Mouse (Mus musculus) cortical plate, adult 2 months (tissue): ENCODE results near the gene Hmox2. TPM values are rescaled to one million over a fixed set of nuclear protein-coding genes. Genes with fewer than 3 reads are reported as not detected.

Source experiments
- H3K27ac ChIP-seq: fragments of 200-500 bp; 2 replicates; pipeline ENCODE4 v1.5.1; 2012; ENCODE audit warnings: low read length, control low read depth, inconsistent platforms; ENCODE audit not compliant: insufficient read depth
- H3K4me1 ChIP-seq: fragments of 200-500 bp; 2 replicates; pipeline ENCODE4 v1.6.1; 2011; ENCODE audit warnings: low read length; ENCODE audit not compliant: control insufficient read depth, insufficient read depth
- H3K4me3 ChIP-seq: fragments of 200-500 bp; 2 replicates; pipeline ENCODE4 v1.5.1; 2011; ENCODE audit warnings: mild to moderate bottlenecking, low read length, control low read depth; ENCODE audit not compliant: insufficient read depth
- CTCF ChIP-seq: fragments of 200-500 bp; IDR thresholded peaks from 2 replicates; pipeline ENCODE4 v1.5.1; 2011; ENCODE audit warnings: mild to moderate bottlenecking, control low read depth, low read length; ENCODE audit not compliant: insufficient read depth; ENCODE audit errors: extremely low read depth
- POLR2A ChIP-seq: fragments of 200-500 bp; IDR thresholded peaks from 2 replicates; pipeline ENCODE4 v1.6.1; 2011; ENCODE audit warnings: mild to moderate bottlenecking, low read length, control low read depth; ENCODE audit not compliant: insufficient read depth; ENCODE audit errors: extremely low read depth
- polyA plus RNA-seq: library from polyadenylated mRNA; depleted of rRNA; stranded (reverse); fragments of >200 nt; gene quantifications from 2 replicates; pipeline ENCODE4 v1.2.3, GENCODE M21; 2012

Hmox2 gene
- polyA plus RNA-seq, 1 experiment = 108 TPM

DNA sequence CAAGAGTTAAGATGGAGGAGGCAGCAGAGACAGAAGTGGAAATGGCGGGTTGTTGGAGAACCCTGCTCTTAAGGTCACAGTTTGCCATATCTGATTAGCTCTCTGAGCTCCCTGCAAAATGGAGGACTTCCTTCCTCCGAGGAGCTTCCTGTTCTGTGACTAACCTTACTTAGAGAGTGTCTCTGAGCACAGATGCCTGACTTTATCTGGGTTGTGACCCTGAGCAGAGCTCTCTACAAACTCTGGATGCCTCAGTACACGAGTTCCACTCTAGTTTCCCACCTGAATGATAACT lies 3.3 kb upstream of the Hmox2 start:
- no peak overlapping the region; the same call in 1 of the 2 replicates for H3K27ac ChIP-seq
- peaks cover 1% of the 10 kb centered on the region; the same call in 1 of the 2 replicates for H3K4me1 ChIP-seq
- TF ChIP-seq CTCF (no peak), POLR2A (no peak)
- H3K4me3 ChIP-seq = no peak overlapping the region

DNA sequence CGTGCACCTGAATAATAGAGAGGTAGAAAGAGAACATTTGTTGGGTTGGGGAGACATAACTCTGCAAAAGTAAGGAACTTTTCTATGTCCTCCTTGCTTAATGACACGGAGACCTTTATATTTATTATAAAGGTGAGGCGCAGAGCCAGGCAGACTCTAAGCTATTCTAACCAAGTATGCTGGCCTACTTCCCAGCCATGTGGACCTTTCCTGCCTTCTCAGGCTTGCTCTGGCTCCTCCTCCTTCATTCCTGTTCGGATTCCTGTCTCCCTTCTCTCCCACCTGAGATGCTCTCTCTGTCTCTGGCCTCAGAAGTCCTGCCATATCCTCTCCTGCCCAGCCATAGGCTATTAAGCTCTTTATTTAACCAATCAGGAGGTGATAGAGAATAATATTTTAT lies 895 bp upstream of the Hmox2 start:
- H3K4me1 ChIP-seq = peaks cover 1% of the 10 kb centered on the region; the same call in 1 of the 2 replicates
- H3K27ac ChIP-seq = no peak overlapping the region
- TF ChIP-seq POLR2A = no peak
- no peak for TF ChIP-seq CTCF
- H3K4me3 ChIP-seq = no peak overlapping the region

DNA sequence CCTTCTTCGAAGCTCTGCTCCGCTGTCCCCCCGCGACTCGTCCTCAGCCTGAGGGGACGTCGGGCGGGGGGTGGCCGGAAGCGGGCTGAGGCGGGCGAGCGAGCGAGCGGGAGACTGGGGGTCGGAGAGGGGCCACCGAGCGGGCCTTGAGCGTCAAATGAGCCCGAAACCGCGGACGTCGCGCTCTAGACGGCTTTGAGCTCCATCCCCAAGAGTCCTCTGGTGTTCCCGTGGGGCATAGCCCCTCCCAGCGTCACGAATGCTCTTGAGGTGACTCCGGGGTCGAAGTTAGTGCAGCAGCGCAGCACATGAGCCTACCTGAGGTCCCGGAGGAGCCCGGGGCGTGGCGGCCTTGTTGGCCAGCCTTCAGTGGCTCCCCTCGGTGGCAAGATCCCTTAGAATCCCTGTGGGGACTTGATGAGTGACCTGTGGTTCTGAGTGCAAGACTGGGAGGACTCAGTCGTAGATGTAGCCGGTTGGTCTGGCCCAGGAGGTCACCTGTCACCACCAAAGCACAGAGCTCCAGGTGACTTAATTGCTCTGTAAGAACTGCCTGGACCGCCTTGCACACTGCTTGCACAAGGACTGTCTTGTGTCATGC lies 467 bp downstream of the Hmox2 start:
- Histone ChIP-seq H3K27ac (peak overlapping the region; percentile 87), H3K4me1 (peaks cover 1% of the 10 kb centered on the region; the same call in 1 of the 2 replicates), H3K4me3 (peak overlapping the region; percentile 85)
- TF ChIP-seq POLR2A (no peak), CTCF (no peak)

DNA sequence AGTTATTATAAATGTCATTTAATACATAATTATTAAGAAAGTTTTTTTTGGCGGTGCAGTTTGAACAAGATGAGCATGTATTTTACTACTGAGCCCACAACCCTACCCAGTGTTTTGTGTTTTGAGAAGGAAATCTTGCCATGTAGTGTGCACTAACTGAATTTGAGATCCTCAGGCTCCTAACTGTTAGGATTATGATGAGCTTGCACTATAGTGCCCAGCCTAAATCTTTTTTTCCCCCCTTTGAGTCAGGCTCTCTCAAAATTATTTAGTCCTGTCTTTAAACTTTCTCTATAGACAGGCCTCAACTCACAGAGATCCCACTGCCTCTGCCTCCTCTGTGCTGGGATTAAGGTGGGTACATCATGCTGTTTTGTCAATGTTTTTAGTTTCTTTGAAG lies 1.4 kb downstream of the Hmox2 start:
- peaks cover 1% of the 10 kb centered on the region; the same call in 1 of the 2 replicates for H3K4me1 ChIP-seq
- TF ChIP-seq CTCF = no peak
- no peak for TF ChIP-seq POLR2A
- H3K4me3 ChIP-seq = peak overlapping the region; percentile 85; the same call in 1 of the 2 replicates
- no peak overlapping the region for H3K27ac ChIP-seq

DNA sequence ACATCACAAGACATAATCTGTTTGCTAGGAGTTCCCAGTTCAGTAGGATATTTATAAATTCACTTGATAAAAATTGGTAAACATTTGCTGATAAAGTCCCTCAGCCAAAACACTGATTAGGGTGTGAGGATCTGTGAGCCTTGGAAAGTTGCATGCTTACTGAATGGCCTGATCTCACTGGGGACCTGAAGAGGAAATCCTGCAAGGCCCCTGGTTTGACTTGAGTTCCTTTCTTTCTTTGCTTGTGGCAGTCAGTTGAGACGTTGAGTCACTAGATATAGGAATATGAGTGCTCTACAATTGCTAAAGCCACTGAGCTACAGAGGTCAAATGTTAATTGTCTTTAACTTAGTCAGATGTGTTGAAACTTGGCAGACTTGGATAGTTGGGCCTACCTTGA lies 1.8 kb downstream of the Hmox2 start:
- peaks cover 1% of the 10 kb centered on the region; the same call in 1 of the 2 replicates for H3K4me1 ChIP-seq
- no peak for TF ChIP-seq POLR2A
- TF ChIP-seq CTCF = no peak
- H3K4me3 ChIP-seq = no peak overlapping the region; the same call in 1 of the 2 replicates

DNA sequence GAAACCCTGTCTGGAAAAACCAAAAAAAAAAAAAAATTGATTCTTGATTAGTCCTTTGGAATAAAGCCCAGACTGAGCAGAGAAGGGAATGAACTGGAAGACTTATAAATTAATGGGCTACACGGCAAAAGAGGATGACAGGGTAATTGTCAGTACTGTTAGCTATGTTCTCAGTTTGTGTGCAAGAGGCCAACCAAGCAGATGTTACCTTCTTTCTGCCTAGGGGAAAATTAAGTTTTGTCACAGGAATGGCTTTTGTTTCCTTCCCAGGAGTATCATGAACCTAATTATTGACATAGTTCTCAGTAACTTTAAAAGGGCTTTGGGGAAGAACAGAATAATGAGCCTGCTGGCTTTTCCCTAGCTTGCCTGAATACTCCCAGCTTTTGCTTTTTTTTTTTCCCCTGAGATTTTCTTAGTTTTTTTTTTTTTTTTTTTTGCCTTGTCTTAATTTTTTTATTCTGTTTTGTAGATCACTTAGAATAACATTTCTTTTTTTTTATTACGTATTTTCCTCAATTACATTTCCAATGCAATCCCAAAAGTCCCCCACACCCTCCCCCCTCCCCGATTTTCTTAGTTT lies 4.7 kb downstream of the Hmox2 start:
- TF ChIP-seq CTCF (no peak), POLR2A (no peak)
- no peak overlapping the region for H3K27ac ChIP-seq
- H3K4me1 ChIP-seq = peaks cover 1% of the 10 kb centered on the region; the same call in 1 of the 2 replicates
- H3K4me3 ChIP-seq = no peak overlapping the region

More for the DNA sequence above, 1.8 kb downstream of the Hmox2 start:
- H3K27ac ChIP-seq = no peak overlapping the region

DNA sequence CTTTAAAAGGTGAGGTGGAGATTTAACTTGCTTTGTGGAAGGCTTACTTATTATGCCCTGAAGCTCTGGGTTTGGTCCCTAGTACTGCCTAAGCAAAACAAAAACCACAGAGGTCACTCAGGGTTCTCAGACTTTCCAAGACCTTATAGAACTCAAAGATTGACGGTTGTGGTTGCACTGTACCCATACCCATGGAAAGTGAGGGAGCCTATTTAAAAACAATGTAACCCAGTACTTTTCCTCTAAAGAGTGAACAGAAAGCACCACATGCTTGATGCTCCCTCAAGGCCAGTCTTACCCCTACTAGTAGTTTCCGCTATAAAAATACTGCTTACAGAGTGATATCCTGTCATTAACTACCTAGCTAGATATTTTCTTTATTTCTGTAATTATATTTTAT lies 10.1 kb downstream of the Hmox2 start:
- no peak overlapping the region for H3K27ac ChIP-seq
- H3K4me1 ChIP-seq = no peaks in the 10 kb centered on the region; the same call in 1 of the 2 replicates
- H3K4me3 ChIP-seq = no peak overlapping the region
- no peak for TF ChIP-seq CTCF
- no peak for TF ChIP-seq POLR2A

DNA sequence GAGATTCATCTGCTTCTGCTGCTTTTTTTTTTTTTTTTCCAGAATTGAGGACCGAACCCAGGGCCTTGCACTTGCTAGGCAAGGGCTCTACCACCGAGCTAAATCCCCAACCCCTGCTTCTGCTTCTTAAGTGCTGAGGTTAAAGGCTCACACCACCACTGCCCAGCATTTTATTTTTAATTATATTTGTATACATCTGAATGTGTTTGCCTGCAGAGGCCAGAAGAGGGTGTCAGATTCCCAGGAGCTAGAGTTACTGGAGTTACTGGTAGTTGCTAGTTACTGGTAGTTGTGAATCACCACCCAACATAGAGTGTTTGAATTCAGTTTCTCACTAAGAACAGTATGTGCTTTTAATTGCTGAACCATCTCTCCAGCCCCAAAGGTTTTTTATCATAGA lies 13.8 kb downstream of the Hmox2 start:
- Histone ChIP-seq H3K4me3 (no peak overlapping the region), H3K27ac (no peak overlapping the region), H3K4me1 (no peaks in the 10 kb centered on the region; the same call in 1 of the 2 replicates)
- no peak for TF ChIP-seq CTCF
- no peak for TF ChIP-seq POLR2A

DNA sequence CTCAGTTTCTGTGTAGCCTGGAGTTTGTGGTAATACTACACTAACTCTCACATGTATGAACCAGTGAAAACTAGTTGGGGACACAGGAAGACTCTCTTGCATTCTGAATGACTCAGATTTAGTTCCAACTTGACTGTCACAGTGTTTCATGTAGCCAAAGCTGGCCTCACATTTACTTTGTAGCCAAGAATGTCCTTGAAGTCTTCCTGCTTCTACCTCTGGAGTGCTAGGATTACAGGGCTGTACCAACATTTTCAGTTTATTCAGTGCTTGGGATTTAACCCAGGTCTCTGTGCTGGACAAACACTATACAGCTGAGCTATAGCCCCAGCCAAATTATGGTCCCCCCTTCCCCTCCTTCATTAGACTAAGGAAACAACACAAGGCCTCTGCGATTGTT lies 16.0 kb downstream of the Hmox2 start:
- no peak for TF ChIP-seq POLR2A
- TF ChIP-seq CTCF = no peak
- no peak overlapping the region for H3K4me3 ChIP-seq
- no peak overlapping the region for H3K27ac ChIP-seq
- H3K4me1 ChIP-seq = no peaks in the 10 kb centered on the region; the same call in 1 of the 2 replicates

DNA sequence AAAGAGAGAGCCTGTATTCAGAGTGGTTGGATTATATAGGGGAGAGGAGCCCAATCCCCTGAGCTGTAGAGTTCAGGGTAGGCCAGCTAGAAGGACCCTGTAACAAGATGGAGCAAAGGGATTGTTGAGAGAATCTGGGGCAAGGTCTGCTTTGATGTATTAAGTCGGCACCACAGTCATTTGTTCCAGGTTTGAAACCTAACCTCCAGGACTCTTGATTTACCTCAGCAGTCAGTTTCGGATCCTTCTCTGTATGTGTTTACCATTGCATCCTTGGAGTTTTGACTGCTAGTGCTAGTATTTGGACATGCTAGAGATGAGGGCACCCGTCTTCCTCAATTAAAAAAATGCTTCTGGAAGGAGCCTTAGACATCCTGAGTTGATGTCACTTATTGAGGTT lies 26.0 kb downstream of the Hmox2 start:
- peaks cover 1% of the 10 kb centered on the region; the same call in 1 of the 2 replicates for H3K4me1 ChIP-seq
- H3K27ac ChIP-seq = no peak overlapping the region
- TF ChIP-seq CTCF (no peak), POLR2A (no peak)
- H3K4me3 ChIP-seq = no peak overlapping the region
